Mouse (Mus musculus) thymus, adult 2 months (tissue): ENCODE measurements around the gene Asna1.

Source experiments
- CTCF ChIP-seq: fragments of 200-500 bp; IDR thresholded peaks from 2 replicates; pipeline ENCODE4 v1.5.1; 2012; ENCODE audit warnings: mild to moderate bottlenecking, control low read depth, low read length, moderate library complexity, borderline replicate concordance; ENCODE audit not compliant: control insufficient read depth, poor library complexity, insufficient read depth; ENCODE audit errors: extremely low read depth
- POLR2A ChIP-seq: fragments of 200-500 bp; IDR thresholded peaks from 2 replicates; pipeline ENCODE4 v1.6.1; 2012; ENCODE audit warnings: mild to moderate bottlenecking, low read length, control low read depth, moderate library complexity; ENCODE audit not compliant: control insufficient read depth, poor library complexity, insufficient read depth; ENCODE audit errors: extremely low read depth

- TF ChIP-seq CTCF (no peak), POLR2A (no peak)
Observed at GRCm38 (mm10) chr8:85035728-85036310, 10.7 kb upstream of the Asna1 start.
